Mouse (Mus musculus): ENCODE measurements around the gene Myo16. TPM values are rescaled to one million over a fixed set of nuclear protein-coding genes. Genes with fewer than 3 reads are reported as not detected.

The Myo16 gene
- polyA plus RNA-seq, 1 experiment from 2014 or later = 0.81 TPM

DNA sequence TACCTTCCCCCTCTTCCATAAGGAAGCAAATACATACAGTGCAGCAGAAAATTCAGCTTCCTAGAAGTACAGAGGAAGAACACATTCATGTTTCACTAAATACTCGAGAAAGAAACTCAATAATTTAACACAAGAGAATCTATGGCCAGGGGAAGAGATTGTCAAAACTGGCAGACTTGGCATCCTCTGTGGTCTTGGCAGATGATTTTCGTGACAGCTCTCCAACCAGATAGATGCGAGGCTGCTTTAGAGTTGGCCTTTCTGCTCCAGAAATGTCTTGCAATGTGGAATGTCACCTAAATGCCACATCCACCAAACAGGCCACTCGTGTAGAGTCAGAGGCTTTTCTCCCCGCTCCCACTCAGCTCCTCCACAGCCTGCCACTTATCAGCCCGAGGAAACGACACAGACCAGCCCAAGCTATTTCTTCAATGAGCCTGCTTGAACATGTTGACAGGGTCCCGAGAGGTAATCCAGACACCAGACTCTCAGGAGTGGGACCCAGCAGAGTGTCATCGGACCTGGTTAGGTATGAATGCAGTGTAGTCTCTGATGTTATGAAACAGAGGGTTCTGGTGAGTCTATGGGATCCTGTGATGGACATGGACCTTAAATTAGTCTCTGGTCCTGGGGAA, 486.6 kb downstream of the Myo16 start:
- Histone ChIP-seq H3K27me3 (ENCODE audit: control insufficient read depth, insufficient read depth, low read length) (no peaks in the 10 kb centered on the region), H3K4me3 (ENCODE audit: low read depth, low read length) (no peak overlapping the region), H3K9me3 (replicated peaks; ENCODE audit: control insufficient read depth, low read length) (no peaks in the 10 kb centered on the region), H3K9ac (replicated peaks; ENCODE audit: low read length) (no peak overlapping the region), H3K4me2 (ENCODE audit: low read depth, low read length) (no peak overlapping the region), H3K27ac (replicated peaks; ENCODE audit: low read depth, low read length) (no peak overlapping the region), H3K36me3 (replicated peaks; ENCODE audit: control insufficient read depth, insufficient read depth, low read depth, low read length) (no peaks in the 10 kb centered on the region), H3K4me1 (ENCODE audit: control insufficient read depth, insufficient read depth, low read length) (no peaks in the 10 kb centered on the region)
- no peak for DNase-seq (ENCODE audit: low spot score)
- WGBS = 78% methylated on average over 9 of the region's 9 CpGs
- ATAC-seq (replicated peaks; ENCODE audit: insufficient number of reproducible peaks, low FRiP score, low TSS enrichment, low read depth) = no peak

DNA sequence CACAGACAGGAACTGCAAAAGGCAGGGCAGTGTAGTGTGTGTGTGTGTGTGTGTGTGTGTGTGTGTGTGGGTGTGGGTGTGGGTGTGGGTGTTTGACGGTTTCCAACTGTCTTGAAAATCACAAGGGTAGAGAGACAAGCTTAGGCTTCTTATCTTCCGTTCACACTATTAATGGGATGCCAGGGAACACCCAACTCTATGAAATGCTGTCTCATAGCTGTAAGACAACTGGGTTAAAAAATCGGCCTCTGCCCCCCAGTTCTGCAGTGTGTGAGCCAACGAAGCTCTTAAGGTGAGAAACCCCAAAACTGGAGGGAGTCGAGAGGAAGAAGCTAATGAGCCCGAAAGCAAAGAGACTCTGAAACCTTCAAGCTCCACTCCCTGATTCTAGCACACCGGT, 487.1 kb downstream of the Myo16 start:
- Histone ChIP-seq H3K9ac (replicated peaks; ENCODE audit: low read length) (no peak overlapping the region), H3K27me3 (ENCODE audit: control insufficient read depth, insufficient read depth, low read length) (no peaks in the 10 kb centered on the region), H3K4me2 (ENCODE audit: low read depth, low read length) (no peak overlapping the region), H3K4me1 (ENCODE audit: control insufficient read depth, insufficient read depth, low read length) (no peaks in the 10 kb centered on the region), H3K27ac (replicated peaks; ENCODE audit: low read depth, low read length) (no peak overlapping the region), H3K36me3 (replicated peaks; ENCODE audit: control insufficient read depth, insufficient read depth, low read depth, low read length) (no peaks in the 10 kb centered on the region), H3K4me3 (ENCODE audit: low read depth, low read length) (no peak overlapping the region), H3K9me3 (replicated peaks; ENCODE audit: control insufficient read depth, low read length) (no peaks in the 10 kb centered on the region)
- no peak for DNase-seq (ENCODE audit: low spot score)
- 79% methylated on average over 7 of the region's 7 CpGs for WGBS
- ATAC-seq (replicated peaks; ENCODE audit: insufficient number of reproducible peaks, low FRiP score, low TSS enrichment, low read depth) = no peak

DNA sequence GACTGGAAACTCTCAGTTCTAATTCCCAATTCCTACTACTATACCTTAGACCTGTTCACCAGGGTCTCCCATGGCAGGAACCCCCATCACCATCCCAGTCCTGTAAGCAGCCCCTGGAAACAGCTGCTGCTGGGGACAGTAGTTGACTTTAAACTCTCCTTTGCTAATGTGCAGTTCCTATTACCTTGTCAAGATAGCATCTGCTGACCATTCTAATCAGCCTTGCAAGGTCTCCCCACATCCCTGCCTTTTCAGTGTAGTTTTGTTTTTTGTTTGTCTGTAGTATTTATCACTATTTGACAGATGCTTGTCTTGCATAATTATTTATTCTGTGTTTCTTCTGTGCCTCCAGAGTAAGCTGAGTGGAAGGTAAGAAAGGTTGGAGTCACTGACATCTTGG, 487.6 kb downstream of the Myo16 start:
- Histone ChIP-seq H3K4me2 (ENCODE audit: low read depth, low read length) (no peak overlapping the region), H3K4me3 (ENCODE audit: low read depth, low read length) (no peak overlapping the region), H3K27me3 (ENCODE audit: control insufficient read depth, insufficient read depth, low read length) (no peaks in the 10 kb centered on the region), H3K27ac (replicated peaks; ENCODE audit: low read depth, low read length) (no peak overlapping the region), H3K4me1 (ENCODE audit: control insufficient read depth, insufficient read depth, low read length) (no peaks in the 10 kb centered on the region), H3K36me3 (replicated peaks; ENCODE audit: control insufficient read depth, insufficient read depth, low read depth, low read length) (no peaks in the 10 kb centered on the region), H3K9me3 (replicated peaks; ENCODE audit: control insufficient read depth, low read length) (no peaks in the 10 kb centered on the region), H3K9ac (replicated peaks; ENCODE audit: low read length) (no peak overlapping the region)
- ATAC-seq (replicated peaks; ENCODE audit: insufficient number of reproducible peaks, low FRiP score, low TSS enrichment, low read depth) = no peak
- no peak for DNase-seq (ENCODE audit: low spot score)

DNA sequence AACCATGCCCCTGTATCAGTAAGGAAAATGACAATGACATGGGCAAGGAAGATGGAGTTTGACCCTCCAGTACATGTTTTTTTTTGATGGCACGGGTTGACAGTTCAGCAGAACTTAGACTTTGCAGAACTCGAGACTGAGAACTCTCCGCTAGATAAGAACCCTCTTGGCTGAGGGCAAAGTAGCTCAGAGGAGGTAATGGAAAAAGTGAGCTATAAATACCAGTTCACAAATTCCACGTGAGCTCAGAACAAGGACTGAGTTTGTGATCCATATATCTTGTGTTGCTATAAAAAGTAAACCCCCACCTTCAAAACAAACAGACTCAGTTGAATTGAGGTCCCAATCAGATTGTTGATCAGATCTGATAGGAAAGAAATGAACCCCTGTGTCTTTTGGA, 489.5 kb downstream of the Myo16 start:
- DNase-seq (ENCODE audit: low spot score) (no peak), ATAC-seq (replicated peaks; ENCODE audit: insufficient number of reproducible peaks, low FRiP score, low TSS enrichment, low read depth) (no peak)
- H3K36me3 ChIP-seq (replicated peaks; ENCODE audit: control insufficient read depth, insufficient read depth, low read depth, low read length) = no peaks in the 10 kb centered on the region
- no peak overlapping the region for H3K4me2 ChIP-seq (ENCODE audit: low read depth, low read length)
- H3K9ac ChIP-seq (replicated peaks; ENCODE audit: low read length) = no peak overlapping the region
- no peaks in the 10 kb centered on the region for H3K9me3 ChIP-seq (replicated peaks; ENCODE audit: control insufficient read depth, low read length)
- no peak overlapping the region for H3K4me3 ChIP-seq (ENCODE audit: low read depth, low read length)
- no peaks in the 10 kb centered on the region for H3K4me1 ChIP-seq (ENCODE audit: control insufficient read depth, insufficient read depth, low read length)
- no peak overlapping the region for H3K27ac ChIP-seq (replicated peaks; ENCODE audit: low read depth, low read length)
- WGBS = 88% methylated on average over 4 of the region's 4 CpGs
- no peaks in the 10 kb centered on the region for H3K27me3 ChIP-seq (ENCODE audit: control insufficient read depth, insufficient read depth, low read length)

- H3K9me3 ChIP-seq (replicated peaks; ENCODE audit: control insufficient read depth, low read length) = no peaks in the 10 kb centered on the region
- no peaks in the 10 kb centered on the region for H3K36me3 ChIP-seq (replicated peaks; ENCODE audit: control insufficient read depth, insufficient read depth, low read depth, low read length)
- WGBS = 38% methylated on average over 3 of the region's 3 CpGs
- no peak overlapping the region for H3K9ac ChIP-seq (replicated peaks; ENCODE audit: low read length)
- H3K27ac ChIP-seq (replicated peaks; ENCODE audit: low read depth, low read length) = no peak overlapping the region
- no peaks in the 10 kb centered on the region for H3K27me3 ChIP-seq (ENCODE audit: control insufficient read depth, insufficient read depth, low read length)
- no peak for DNase-seq (ENCODE audit: low spot score)
- no peak for ATAC-seq (replicated peaks; ENCODE audit: insufficient number of reproducible peaks, low FRiP score, low TSS enrichment, low read depth)
- no peak overlapping the region for H3K4me3 ChIP-seq (ENCODE audit: low read depth, low read length)
- no peak overlapping the region for H3K4me2 ChIP-seq (ENCODE audit: low read depth, low read length)
- H3K4me1 ChIP-seq (ENCODE audit: control insufficient read depth, insufficient read depth, low read length) = no peaks in the 10 kb centered on the region
Measured at GRCm38 (mm10) chr8:10644481-10644880, 490.8 kb downstream of the Myo16 start.

DNA sequence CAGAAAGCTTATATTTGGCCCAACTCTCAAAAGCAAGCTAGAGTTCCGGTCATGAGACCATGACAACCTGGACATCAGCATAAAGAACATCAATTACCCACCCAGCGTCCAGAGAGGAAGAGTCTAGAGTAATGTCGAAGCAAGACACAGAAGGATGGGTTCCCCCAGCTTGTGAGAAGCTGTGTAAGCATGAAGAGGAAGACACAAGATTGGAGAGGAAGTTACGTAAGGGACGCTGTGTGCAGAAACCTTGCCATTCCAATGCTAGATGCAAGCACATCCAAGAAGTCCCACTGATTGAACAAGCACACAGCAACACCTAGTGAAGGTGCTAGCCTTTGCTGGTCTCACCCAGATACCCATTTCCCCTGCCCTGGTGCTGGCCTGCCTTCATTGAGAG, 492.0 kb downstream of the Myo16 start:
- Histone ChIP-seq H3K4me3 (ENCODE audit: low read depth, low read length) (no peak overlapping the region), H3K9me3 (replicated peaks; ENCODE audit: control insufficient read depth, low read length) (no peaks in the 10 kb centered on the region), H3K27me3 (ENCODE audit: control insufficient read depth, insufficient read depth, low read length) (no peaks in the 10 kb centered on the region), H3K36me3 (replicated peaks; ENCODE audit: control insufficient read depth, insufficient read depth, low read depth, low read length) (no peaks in the 10 kb centered on the region), H3K4me1 (ENCODE audit: control insufficient read depth, insufficient read depth, low read length) (no peaks in the 10 kb centered on the region), H3K4me2 (ENCODE audit: low read depth, low read length) (no peak overlapping the region), H3K27ac (replicated peaks; ENCODE audit: low read depth, low read length) (no peak overlapping the region), H3K9ac (replicated peaks; ENCODE audit: low read length) (no peak overlapping the region)
- ATAC-seq (replicated peaks; ENCODE audit: insufficient number of reproducible peaks, low FRiP score, low TSS enrichment, low read depth) (no peak), DNase-seq (ENCODE audit: low spot score) (no peak)
- WGBS = 91% methylated on average over 5 of the region's 5 CpGs

GRCm38 (mm10) chr8:10646485-10646884, 492.8 kb downstream of the Myo16 start:
- WGBS = 80% methylated on average over 10 of the region's 10 CpGs
- ATAC-seq (replicated peaks; ENCODE audit: insufficient number of reproducible peaks, low FRiP score, low TSS enrichment, low read depth) = no peak
- DNase-seq (ENCODE audit: low spot score) = no peak

GRCm38 (mm10) chr8:10651546-10652315, 498.0 kb downstream of the Myo16 start:
- Histone ChIP-seq H3K9me3 (replicated peaks; ENCODE audit: control insufficient read depth, low read length) (no peaks in the 10 kb centered on the region), H3K27ac (replicated peaks; ENCODE audit: low read depth, low read length) (no peak overlapping the region), H3K9ac (replicated peaks; ENCODE audit: low read length) (no peak overlapping the region), H3K4me1 (ENCODE audit: control insufficient read depth, insufficient read depth, low read length) (no peaks in the 10 kb centered on the region), H3K4me2 (ENCODE audit: low read depth, low read length) (no peak overlapping the region), H3K27me3 (ENCODE audit: control insufficient read depth, insufficient read depth, low read length) (no peaks in the 10 kb centered on the region), H3K4me3 (ENCODE audit: low read depth, low read length) (no peak overlapping the region), H3K36me3 (replicated peaks; ENCODE audit: control insufficient read depth, insufficient read depth, low read depth, low read length) (no peaks in the 10 kb centered on the region)
- DNase-seq (ENCODE audit: low spot score) = no peak
- ATAC-seq (replicated peaks; ENCODE audit: insufficient number of reproducible peaks, low FRiP score, low TSS enrichment, low read depth) = no peak
- 81% methylated on average over 12 of the region's 12 CpGs for WGBS

More at GRCm38 (mm10) chr8:10646485-10646884, 492.8 kb downstream of the Myo16 start:
- no peaks in the 10 kb centered on the region for H3K9me3 ChIP-seq (replicated peaks; ENCODE audit: control insufficient read depth, low read length)
- H3K4me1 ChIP-seq (ENCODE audit: control insufficient read depth, insufficient read depth, low read length) = no peaks in the 10 kb centered on the region
- no peak overlapping the region for H3K4me2 ChIP-seq (ENCODE audit: low read depth, low read length)
- no peaks in the 10 kb centered on the region for H3K27me3 ChIP-seq (ENCODE audit: control insufficient read depth, insufficient read depth, low read length)
- H3K4me3 ChIP-seq (ENCODE audit: low read depth, low read length) = no peak overlapping the region
- H3K9ac ChIP-seq (replicated peaks; ENCODE audit: low read length) = no peak overlapping the region
- no peaks in the 10 kb centered on the region for H3K36me3 ChIP-seq (replicated peaks; ENCODE audit: control insufficient read depth, insufficient read depth, low read depth, low read length)
- no peak overlapping the region for H3K27ac ChIP-seq (replicated peaks; ENCODE audit: low read depth, low read length)

Data from embryonic facial prominence, embryonic 11.5 days (tissue).